8 mouse cellular contexts compared by ENCODE assay signal in the genomic region with DNA sequence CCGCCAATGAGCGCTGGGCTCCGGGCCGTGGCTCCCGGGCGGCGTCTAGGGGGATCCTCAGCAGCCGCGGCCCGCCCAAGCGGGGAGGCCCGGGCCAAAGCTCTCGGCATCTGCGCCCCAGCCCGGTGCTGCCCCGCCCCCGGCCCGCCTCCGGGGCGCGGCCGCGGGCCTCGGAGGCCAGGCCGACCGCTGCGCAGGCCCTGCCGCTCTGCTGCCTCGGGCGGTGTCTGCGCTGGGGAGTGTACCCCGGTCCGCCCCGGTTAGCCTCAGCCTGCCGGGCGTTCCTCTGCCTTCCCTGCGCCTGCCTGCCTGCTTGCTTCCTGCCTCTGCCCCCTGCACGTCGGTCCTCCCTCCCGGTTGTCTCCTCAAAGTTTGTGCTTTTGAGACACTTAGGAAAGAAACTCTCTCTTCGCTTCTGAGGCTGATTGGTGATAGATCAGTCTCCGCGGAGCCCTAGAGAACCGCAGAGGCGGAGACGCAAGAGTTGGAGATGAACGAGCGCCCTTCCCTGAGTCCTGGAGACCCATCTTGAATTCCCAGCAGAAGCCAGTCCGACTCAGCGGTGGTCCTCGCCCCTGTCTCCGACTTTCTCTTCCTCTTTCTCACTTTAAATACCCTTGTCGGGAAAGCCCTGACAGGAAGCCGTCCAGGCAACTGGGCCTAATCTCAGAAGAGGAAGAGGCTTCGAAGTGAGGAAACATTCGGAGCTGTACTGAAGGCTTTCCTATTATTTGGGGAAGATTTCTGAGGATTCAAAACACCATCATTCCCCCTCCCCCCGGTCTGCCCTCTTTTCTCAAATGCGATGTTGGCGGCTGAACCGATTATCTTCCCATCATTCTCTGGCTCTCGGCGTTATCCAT. TPM values are rescaled to one million over a fixed set of nuclear protein-coding genes. Genes with fewer than 3 reads are reported as not detected.
A peak's percentile ranks its signal among the peaks of the same experiment; 100 is the strongest.
DNase-seq lines count a peak whose midpoint lies in the region; ATAC-seq lines count a peak whose summit lies in the region.

No protein-coding gene starts in this region.

- ATAC-seq in megakaryocyte, adult 5-6 weeks (ENCODE audit: poor library complexity, severe bottlenecking) = peak; percentile 88

- DNase-seq in adrenal gland, adult 18-20 months (ENCODE audit: low spot score in 2 of 2) = peak; percentile 88 to 91
- DNase-seq in embryo, embryonic 10.5 days (ENCODE audit: low spot score) = peak; percentile 91
- peak; percentile 92 for DNase-seq in gastrocnemius, postnatal 10 days
- peak; percentile 90 for DNase-seq in induced T-regulatory cell, adult 2 months (ENCODE audit: low read depth)
- DNase-seq in left cerebral cortex, adult 8-10 months (ENCODE audit: low spot score in 2 of 2) = peak; percentile 62 to 88
- DNase-seq in right cerebral cortex, adult 2 months (ENCODE audit: low spot score in 2 of 2) = peak; percentile 79 to 81
- DNase-seq in urinary bladder, postnatal 25 days (ENCODE audit: low spot score) = peak; percentile 83

RNA-seq across cellular contexts. Expression of gene Rnf38, which starts 0.6 kb away (rescaled TPM):
- 10 to 100 TPM; 30.4 to 33.2 TPM for total RNA-seq in adrenal gland, adult 18-20 months (2021)
- 10 to 100 TPM; 18.8 to 27.7 TPM for total RNA-seq in gastrocnemius, postnatal 10 days (2021)
- total RNA-seq in left cerebral cortex, adult 8-10 months (2022) = 10 to 100 TPM; 54.2 to 61.5 (median 58.1) TPM
- 166 and 192 TPM in 2 replicates for total RNA-seq in megakaryocyte, adult 5-6 weeks (2015)
- 58.9 and 66.4 TPM in 2 replicates for total RNA-seq in megakaryocyte, adult 5-6 weeks (2017)

Comparison
In these comparisons a context has a peak if more than half of its experiments do, and no peak if none do; other contexts are left out.
1. Peak in every context shown above with its lines: DNase-seq and ATAC-seq.